ENCODE assay signal across 27 mouse cellular contexts in genomic region chr1:157119168-157119567, GRCm38 (mm10). TPM values are rescaled to one million over a fixed set of nuclear protein-coding genes. Genes with fewer than 3 reads are reported as not detected.
"Had no signal": no experiment of that assay in that cellular context is flagged by ENCODE, and none has a peak within 500 bp of the region (broad histone marks: within the 10 kb centered on the region; RNA-seq: fewer than 3 reads in every experiment).

No protein-coding gene starts in this region.

- H3K4me3 ChIP-seq: intestine, embryonic 15.5 days; kidney, embryonic 15.5 days; left cerebral cortex, adult 2 months; liver, embryonic 12.5 days; liver, embryonic 15.5 days; midbrain, embryonic 15.5 days had no signal

- DNase-seq: kidney, adult 11 months; kidney, adult 8-10 months; kidney, postnatal 10 days; kidney, postnatal 36 days; layer of hippocampus, postnatal 36 days; liver; lung, adult 2 months; lung, postnatal 14 days; lung, postnatal 4 days; thymus, postnatal 36 days had no signal

- H3K4me2 ChIP-seq: intestine, embryonic 15.5 days; kidney, embryonic 15.5 days; liver, embryonic 12.5 days; liver, embryonic 15.5 days; midbrain, embryonic 11.5 days; midbrain, embryonic 15.5 days had no signal

- ATAC-seq: intestine, embryonic 15.5 days; liver, embryonic 12.5 days; midbrain, embryonic 15.5 days had no signal

- H3K36me3 ChIP-seq: intestine, embryonic 15.5 days; kidney, embryonic 15.5 days; liver, embryonic 12.5 days; liver, embryonic 15.5 days; midbrain, embryonic 15.5 days had no signal

- H3K9me3 ChIP-seq: intestine, embryonic 15.5 days; kidney, embryonic 15.5 days; liver, embryonic 12.5 days; liver, embryonic 15.5 days; midbrain, embryonic 15.5 days had no signal

- H3K27ac ChIP-seq: intestine, embryonic 15.5 days; kidney, embryonic 15.5 days; left cerebral cortex, adult 2 months; liver, embryonic 12.5 days; liver, embryonic 15.5 days; midbrain, embryonic 15.5 days had no signal

- H3K9ac ChIP-seq: intestine, embryonic 15.5 days; kidney, embryonic 15.5 days; liver, embryonic 12.5 days; liver, embryonic 15.5 days; midbrain, embryonic 15.5 days had no signal

- H3K4me1 ChIP-seq: intestine, embryonic 15.5 days; kidney, embryonic 15.5 days; liver, embryonic 12.5 days; liver, embryonic 15.5 days; midbrain, embryonic 15.5 days had no signal

- H3K27me3 ChIP-seq: intestine, embryonic 15.5 days; kidney, embryonic 15.5 days; liver, embryonic 12.5 days; liver, embryonic 15.5 days; midbrain, embryonic 15.5 days had no signal

RNA-seq across cellular contexts. Expression of gene Tex35, which starts 10.7 kb away (rescaled TPM):
- total RNA-seq: layer of hippocampus, postnatal 10 days; layer of hippocampus, postnatal 36 days; left cerebral cortex, adult 2 months; left cerebral cortex, postnatal 14 days; megakaryocyte progenitor cell, adult 5-6 weeks; megakaryocyte-erythroid progenitor cell, adult 5-6 weeks; monocyte, adult 5-6 weeks had no signal
- polyA plus RNA-seq: intestine, embryonic 15.5 days; kidney, embryonic 15.5 days; limb, embryonic 11.5 days; liver, embryonic 12.5 days; liver, embryonic 15.5 days; midbrain, embryonic 11.5 days; midbrain, embryonic 15.5 days; neural tube, embryonic 11.5 days; neural tube, embryonic 14.5 days; stomach, embryonic 14.5 days; urinary bladder, adult 2 months had no signal
